Mouse (Mus musculus): ENCODE measurements around the gene Itgb5.
A peak's percentile ranks its signal among the peaks of the same experiment; 100 is the strongest.

The Itgb5 gene

DNA sequence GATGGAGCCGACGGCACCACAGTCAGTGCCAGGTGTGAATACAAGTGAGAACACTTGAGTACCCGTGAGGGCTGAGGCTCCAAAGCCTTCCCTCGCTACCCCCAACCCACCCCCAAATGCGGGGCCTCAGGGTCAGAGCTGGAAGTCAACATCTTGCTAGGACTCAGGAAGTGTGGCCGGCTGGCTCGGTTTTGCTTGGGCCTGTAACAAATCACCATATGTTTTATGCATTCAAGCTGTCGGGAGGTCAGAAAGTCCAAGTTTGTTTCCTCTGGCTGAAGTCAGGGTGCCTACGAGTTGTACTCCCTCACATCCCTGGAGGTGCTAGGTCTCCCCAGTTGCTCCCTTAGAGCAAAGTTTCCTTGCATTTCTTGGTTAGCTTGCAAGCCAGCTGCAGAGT, 110.2 kb downstream of the Itgb5 start:
- DNase-seq (ENCODE audit: low spot score in 2 of 2), result peak in 1 of 2 experiments; percentile 75

DNA sequence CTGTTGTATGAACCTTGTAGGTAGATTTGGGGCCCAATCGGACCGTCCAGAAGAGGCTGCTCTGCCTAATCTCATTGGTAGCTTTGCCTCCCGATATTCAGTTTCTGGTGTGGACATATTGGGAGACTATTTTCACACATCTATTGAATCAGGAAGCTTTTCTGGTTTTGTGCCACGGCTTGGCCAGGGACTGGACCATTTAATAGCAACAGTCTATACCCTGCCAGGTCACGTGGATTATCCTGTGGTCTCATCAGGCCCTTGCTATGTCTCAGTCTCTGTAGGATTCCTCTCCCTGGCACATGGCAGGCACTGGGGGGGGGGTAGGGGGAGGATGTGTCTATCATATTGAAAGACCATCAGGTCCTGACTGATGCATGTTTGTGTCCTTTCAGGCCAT, 110.6 kb downstream of the Itgb5 start:
- DNase-seq (ENCODE audit: low spot score in 2 of 2), result no peak

DNA sequence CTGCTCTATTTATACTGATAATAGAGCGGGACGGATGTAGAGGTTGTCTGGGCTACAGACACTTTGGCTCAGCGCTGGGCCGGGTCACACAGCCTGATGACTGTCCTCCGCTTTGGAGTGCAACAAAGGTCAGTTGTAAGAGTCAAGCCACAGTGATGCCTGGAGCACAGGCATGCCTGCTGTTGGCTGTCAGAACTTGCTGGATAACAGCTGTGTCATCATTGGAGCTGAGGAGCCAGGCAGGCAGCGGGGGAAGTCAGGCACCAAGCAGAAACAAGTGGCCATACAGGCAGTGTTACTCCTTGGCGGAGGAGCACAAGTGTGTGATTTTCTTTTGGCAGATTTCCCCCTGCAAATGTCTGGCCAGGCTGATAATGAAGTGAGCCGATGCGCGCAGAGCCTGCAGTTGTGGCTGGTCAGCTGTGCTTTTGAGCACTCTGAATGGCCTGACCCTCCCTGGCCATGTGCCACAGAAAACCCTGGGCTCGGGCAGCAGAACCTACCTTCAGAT, 111.9 kb downstream of the Itgb5 start:
- peak; percentile 82 to 84 for DNase-seq (ENCODE audit: low spot score in 2 of 2)

DNA sequence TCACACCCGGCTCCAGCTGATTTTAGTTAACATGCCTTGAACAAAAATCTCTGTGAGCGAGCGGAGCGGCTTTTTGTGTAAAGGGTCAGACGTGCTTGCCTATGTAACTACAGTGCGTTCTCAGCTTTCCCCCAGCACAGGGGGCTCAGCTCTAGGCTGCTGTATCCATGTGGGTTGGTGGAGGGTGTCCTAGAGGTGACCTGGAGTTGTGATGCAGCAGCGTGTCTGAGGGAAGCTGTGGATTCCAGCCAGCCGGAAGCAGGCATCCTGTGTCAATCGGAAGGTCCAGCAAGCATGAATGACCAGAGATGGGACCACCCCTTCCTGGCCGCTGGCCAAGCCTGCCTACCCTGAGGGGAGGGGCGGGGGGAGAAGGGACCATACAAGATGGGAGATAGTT, 112.9 kb downstream of the Itgb5 start:
- peak; percentile 67 to 74 for DNase-seq (ENCODE audit: low spot score in 2 of 2)

DNA sequence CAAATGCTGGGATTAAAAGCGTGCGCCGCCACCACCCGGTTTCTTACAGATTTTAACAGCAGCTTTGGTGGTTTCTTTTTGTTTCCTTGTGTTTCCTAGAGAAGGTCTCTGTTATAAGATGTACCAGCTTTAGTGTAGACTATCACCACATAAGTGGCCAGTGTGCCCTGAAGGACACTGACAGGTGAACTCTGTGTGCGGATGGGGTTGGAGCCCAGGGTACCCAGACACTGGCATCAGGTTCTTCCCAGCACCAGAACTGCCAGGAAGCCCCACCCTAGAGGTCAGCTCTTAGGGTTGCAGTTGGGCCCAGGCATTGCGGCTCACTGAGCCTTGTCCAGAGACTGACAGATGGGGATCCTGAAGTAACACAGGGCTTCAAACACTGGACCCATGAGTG, 113.9 kb downstream of the Itgb5 start:
- no peak for DNase-seq (ENCODE audit: low spot score in 2 of 2)

DNA sequence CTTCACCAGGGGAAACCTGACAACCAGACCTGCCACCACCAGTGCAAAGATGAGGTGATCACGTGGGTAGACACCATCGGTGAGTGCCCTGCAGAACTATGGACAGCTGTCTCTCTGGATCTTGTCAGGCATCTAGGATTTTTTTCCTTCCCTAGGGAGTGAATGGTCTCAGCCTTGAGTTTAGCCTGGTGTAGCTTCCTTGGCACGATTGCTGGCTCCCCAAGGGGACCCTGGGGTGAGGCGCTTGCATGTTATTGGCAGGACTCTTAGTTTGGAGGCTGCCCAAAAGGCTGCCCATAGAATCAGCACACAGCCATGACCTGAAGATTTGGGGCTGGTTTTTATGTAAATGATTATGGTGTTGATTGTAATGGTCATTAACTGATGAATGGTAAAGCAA, 114.7 kb downstream of the Itgb5 start:
- no peak for DNase-seq (ENCODE audit: low spot score in 2 of 2)

DNA sequence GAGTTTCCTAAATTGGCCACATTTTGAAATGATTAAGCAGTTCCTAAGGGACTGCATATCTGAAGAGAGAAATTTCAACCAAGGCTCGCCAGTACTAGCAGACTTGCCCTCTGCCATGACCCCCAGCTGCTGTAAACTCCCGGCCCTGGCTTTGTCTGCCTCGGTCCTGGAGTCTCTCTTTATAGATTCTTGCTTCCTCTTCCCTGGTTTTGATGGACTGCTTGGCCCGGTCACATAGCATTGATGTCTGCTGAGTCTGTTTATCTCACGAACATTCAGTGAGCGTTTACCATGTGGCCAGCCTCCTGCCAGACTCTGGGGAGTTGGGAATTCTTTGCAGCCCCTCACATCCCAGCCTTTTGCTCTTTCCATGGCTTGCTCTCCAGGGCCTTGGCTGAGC, 115.3 kb downstream of the Itgb5 start:
- no peak for DNase-seq (ENCODE audit: low spot score in 2 of 2)

DNA sequence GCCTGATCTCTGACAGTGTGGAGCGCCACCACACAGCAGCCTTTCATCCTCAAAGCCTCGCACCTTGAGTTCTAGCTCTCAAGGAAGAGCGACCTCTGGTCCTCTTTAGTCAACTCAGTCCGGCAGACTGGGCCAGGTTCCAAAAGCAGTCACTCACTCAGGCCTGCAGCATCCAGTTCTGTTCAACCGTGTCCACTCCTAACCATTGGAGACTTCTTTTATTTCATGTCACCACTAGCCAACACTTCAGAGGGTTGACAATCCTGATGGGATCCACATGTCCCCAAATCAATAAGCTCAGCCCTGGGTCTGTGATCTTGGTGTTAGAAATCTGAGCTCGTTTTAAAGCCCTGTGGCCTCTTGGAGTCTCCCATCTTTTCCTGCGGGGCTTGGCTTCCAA, 116.6 kb downstream of the Itgb5 start:
- no peak for DNase-seq (ENCODE audit: low spot score in 2 of 2)

DNA sequence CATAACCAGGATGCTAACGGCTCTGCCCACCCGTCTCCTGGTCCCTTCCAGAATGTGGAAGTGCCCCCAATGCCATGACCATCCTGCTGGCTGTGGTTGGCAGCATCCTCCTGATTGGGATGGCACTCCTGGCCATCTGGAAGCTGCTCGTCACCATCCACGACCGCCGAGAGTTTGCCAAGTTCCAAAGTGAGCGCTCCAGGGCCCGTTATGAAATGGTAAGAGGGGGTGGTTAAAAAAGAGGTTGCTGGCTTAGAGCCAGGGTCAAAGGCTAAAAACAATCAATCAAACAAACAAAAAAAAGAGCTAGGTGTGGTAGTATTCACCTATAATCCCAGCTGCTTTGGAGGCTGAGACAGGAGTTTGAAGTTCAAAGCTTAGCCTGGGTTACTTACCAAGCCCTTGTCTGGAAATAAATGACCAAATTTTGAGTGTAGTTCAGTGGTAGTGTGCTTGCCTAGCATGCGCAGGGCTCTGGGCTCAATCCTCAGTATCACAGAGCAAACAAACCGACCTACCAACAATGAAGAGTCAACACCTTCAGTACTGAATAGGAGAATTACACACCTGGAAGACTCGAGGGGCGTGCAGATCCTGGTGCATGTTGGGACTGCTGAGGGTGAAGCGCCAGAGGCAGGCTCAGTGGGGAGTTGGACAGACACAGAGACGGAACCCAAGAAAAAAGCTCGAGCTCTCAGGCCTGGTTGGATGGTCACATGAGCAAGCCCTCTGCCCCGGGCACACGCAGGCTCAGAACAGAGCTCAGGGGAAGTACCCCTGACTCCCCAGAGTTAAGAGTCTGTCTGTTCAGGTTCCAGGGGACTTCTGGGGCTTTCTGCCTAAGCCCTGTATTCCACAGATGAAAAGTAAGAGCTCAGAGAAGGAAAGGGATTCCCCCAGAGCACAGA, 118.5 kb downstream of the Itgb5 start:
- no peak for DNase-seq (ENCODE audit: low spot score in 2 of 2)

DNA sequence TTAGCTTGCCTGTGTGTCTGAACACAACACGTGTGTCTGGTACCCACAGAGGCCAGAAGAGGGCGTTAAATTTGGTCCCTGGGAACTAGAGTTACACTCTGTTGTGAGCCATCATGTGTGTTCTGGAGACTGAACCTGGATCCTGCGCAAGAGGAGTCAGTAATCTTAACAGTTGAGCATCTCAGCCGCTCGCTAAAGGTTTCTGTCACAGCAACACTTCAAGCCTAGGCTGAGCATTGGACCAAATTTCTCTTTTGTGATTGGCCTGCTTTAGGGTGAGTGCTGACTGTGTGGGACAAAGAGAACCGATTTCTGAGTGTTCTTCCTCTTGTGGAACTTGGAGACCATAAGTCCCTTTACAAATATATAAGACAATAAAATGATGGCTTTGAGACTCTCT, 120.9 kb downstream of the Itgb5 start:
- DNase-seq (ENCODE audit: low spot score in 2 of 2), result no peak

DNA sequence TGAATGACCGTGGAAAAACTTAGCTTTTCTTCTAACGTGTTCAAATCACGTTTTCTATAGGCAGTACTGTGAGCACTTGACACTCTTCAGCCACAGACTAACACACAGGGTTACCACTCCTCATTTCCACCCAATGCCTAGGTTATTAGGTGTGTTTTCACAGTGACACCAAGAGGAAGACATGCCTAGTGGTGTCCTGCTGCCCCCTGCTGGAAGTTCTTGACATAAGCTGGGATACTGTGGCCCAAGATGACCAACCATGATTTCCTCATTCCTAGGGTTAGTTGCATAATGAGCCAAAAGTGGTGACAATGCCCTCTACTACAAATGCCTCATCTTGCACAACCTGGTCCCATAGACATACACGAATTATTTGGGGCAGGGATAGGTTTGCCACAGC, 121.4 kb downstream of the Itgb5 start:
- peak; percentile 78 to 88 for DNase-seq (ENCODE audit: low spot score in 2 of 2)

DNA sequence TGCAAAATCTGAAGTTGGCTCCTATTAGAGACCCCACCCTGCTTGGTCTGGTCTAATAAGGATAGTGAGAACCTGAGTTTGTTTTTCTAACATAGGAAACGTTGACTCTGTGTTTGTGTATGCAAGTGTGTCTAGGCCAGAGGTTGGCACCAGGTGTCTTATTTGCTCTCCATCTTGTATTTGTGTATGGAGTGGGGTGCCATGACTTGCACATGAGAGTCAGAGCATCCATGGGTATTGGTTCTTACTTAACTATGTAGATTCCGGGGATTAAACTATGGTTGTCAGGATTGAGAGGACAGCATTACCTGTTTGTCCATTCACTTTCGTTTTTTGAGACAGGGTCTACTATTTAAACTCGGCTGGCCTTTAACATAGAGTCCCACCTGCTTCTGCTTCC, 123.5 kb downstream of the Itgb5 start:
- no peak for DNase-seq (ENCODE audit: low spot score in 2 of 2)

DNA sequence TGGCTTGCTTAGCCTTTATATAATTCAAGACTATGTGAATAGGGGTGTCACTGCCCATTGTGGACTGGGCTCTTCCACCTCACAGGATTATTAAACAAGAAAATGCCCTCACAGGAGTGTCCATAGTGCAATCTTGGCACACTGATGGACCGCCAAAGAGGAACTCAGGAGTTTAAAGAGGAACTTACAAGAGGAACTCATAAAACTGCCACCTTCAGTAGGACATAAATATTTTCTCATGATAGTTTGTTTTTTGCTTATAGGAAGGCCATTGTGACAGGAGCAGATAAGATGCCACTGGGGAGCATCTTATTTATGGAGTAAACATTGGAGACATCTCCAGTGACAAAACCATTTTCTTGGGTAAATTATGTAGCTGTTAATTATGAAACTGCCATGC, 125.3 kb downstream of the Itgb5 start:
- DNase-seq (ENCODE audit: low spot score in 2 of 2), result no peak

DNA sequence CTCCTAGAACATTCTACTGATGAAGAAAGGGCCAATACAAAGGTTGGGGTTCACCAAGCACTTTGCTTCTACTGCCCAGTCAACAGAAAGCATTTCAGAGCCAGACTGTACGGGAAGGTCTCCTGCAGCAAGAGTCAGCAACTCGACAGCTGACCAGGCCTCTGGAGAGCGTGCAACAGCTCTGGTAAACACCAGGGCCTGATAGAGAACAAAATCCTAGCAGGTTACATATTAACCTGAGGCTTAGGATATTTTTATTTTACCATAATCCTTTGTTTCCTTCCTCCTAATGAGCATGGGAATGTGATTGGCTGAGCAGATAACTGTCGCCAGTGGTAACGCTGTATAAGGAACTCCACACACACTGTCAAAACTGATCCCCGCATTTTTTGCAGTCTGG, 134.0 kb downstream of the Itgb5 start:
- DNase-seq (ENCODE audit: low spot score in 2 of 2), result no peak

DNA sequence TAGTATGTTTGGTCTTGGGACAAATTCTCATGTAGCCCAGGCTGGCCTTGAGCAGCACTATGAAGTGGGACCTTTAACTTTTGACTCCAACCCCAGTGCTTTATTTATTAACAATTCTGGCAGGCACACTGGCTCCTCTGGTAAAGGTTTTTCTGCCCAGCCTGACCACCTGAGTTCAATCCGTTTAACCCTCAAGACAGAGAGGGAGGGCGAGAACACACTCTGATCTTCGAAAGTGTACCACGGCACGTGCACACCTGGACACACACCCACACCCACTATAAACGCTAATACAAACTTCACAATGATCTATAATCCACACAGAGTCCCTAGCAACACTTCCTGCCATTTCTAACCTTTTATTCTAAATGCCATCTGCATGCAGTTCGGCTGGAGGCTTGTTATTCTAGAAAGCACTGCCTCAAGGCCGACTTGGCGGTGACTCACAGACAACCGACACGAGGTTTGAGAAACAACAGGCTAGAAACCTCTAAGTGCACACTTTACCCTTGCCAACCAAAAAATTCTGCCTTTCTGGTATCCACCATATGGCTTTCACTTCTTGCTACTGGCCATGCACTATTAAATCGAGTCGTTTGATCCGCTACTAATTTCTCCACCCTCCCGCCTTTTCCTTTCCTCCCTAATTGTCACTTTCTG, 136.5 kb downstream of the Itgb5 start:
- DNase-seq (ENCODE audit: low spot score in 2 of 2), result no peak

DNA sequence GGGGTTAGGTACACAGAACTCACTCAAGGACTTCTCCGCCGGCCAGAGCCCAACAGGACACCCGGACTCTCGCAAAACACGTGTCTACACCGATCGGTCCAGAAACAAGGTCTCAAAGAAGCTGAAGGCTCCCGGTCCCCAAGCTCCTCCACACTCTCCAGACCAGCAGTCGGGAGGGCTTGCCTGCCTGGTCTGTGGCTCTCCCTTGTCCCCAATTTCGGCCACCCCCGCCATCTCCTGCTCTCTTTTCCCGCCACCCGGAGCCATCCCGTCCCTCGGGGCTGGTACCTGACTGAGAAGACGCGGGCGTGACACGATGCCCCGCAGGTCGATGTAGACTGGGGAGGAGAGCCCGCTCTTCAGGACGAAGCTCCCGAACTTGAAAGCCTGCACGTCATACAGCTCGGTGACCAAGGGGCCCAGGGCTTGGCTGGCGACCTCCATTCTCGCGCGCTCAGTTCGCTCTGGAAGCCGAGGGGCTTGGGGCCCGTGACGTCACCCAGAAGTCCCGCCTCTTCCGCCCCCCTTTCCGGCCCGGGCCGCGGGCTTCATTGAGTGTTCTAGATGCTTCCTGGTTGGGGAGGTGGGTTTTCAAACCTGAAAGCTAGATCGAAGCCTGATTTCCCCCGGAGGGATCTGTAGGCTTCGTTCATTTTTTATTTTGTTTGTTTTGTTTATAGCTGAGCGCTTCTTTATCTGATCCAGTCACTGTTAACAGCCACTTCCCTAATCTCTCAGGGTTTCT, 137.2 kb downstream of the Itgb5 start, which contains the start of gene Umps:
Gene Umps, minus strand, starts transcription at position 501 of the 745 bp plus-strand sequence.
- peak; percentile 76 to 84 for DNase-seq (ENCODE audit: low spot score in 2 of 2)

DNA sequence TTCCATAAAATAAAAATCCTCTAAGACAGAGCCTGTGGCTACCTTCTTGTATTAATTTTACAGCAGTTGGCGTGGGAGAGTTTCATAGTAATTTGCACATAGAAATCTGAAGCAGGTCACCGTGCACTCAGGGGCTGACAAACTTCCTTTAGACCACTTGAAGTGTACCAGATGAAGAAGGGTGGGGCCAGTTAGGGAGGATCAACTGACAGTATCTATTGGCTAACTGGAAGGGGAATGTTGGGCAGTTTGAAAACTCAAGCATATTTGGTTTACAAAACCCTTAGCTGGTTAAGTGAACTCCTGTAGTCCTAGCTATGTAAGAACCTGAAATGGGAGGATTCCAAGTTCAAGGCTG, 137.8 kb downstream of the Itgb5 start:
- no peak for DNase-seq (ENCODE audit: low spot score in 2 of 2)

DNA sequence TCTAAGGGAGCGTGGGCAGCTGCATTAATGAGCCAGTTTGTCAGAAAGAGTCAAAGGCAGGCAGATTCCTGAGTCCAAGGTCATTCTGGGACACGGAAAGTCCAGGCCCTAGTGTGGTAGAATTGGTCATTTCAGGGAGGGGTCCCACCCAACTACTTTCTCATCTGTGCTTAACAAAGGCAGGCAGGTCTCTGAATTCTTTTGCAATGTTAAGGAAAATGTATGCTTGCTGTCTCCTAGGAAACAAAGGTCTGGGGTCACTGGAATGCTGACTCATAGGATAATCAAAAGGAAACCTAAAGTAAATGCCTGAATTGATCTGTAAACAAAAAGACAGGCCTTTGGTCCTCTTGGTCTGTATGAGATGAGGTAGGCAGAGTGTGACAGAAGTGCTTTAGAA, 150.4 kb downstream of the Itgb5 start:
- no peak for DNase-seq (ENCODE audit: low spot score in 2 of 2)

DNA sequence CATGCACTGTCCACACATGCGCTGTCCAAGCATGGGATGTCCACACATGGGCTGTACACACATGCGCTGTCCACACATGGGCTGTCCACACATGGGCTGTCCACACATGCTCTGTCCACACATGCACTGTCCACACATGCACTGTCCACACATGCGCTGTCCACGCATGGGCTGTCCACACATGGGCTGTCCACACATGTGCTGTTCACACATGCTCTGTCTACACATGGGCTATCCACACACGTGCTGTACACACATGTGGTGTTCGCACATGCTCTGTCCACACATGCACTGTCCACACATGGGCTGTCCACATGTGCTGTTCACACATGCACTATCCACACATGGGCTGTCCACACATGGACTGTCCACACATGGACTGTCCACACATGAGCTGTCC, 154.2 kb downstream of the Itgb5 start:
- no peak for DNase-seq (ENCODE audit: low spot score in 2 of 2)

DNA sequence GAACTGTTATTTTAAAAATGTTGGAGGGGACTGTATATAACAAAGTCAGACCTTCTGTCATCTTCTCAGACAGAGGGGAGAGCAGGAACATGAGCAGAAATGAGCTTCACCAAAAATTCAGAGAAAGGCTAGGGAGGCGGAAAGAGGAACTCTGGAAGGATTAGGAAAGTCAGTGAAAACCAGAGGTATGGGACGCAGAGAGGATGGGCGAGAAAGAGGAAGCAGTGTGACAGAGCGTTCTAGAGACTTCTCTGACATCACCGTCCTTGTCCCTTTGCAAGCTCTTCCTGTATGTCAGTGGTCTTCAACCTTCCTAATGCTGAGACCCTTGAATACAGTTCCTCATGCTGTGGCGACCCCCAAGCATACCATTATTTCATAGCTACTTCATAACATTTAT, 155.9 kb downstream of the Itgb5 start:
- DNase-seq (ENCODE audit: low spot score in 2 of 2), result no peak

DNA sequence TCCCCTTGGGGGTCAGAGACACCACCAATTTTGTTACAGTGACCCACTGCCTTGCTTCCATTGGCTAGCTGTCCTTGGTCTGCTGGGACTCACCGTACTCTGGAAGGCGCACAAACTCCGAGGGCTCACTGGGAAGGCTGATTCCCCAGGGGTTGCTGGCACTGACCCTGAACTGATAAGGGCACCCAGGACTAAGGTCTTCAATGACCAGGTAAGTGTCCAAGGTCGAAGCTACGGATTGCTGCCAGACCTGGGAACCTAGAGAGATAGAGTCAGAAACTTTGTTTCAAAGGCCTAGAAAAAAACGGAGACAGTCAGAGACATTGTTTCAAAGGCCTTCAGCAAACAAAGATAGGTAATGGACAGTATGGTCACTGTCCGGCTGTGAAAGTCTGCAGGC, 157.5 kb downstream of the Itgb5 start:
- no peak for DNase-seq (ENCODE audit: low spot score in 2 of 2)

DNA sequence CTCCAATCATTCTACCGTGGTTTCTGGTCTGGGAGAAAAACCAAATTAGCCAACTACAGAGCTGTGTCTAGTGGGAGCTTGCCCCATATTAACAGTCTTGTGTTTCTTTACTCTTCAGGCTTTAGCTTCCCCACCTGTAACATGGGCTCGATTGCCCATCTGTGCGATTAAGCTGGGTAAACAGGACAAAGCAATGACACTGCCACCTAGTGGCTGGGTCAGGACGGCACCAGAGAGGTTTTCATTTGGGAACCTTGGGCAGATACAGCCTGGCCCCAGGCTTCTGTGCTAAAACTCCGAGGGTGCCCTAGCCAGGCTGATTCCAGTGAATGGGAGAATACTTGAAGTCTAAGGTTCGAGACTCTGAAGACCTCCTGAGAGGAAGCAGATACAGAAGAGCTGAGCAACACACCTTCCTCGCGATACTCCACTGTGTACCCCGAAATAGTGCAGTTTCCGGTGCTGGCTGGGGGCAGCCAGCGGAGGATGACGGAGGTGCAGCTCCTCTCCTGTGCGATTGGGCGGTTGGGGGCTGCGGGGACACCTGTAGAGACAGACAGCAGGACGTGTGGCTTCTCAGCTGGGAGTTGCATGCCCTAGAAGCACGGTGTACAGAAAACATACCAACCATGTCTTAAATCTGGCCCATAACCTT, 159.0 kb downstream of the Itgb5 start:
- DNase-seq (ENCODE audit: low spot score in 2 of 2), result peak; percentile 12 to 30
